Mouse (Mus musculus): ENCODE results near the gene Gm3755.
"Not testable (repeated sequence)": the region's sequence is repeated elsewhere in the genome, so short reads cannot be mapped to it uniquely, and the experiment has no call there.

The Gm3755 gene

DNA sequence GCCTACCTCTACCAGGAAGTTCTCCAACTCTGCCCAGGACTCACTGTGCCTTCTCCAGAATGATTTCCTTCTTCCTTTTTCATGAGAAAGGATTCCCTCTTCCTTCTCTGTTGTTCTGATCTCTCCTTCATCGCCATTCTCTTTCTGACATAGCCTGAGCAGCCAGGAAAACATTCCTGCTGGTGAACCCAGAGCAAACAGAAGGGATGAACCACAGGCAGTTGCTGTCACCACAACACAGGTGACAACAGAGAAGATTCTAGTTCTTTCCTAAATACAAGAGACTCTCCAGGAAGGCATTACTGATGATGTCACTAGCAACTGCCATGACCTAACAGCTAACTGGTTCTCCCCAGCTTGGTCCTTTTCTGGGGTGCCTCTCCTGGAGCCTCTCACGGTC is at the start of gene Gm3755:
Gene Gm3755 (minus strand): TSS at position 101 of the 400 bp plus-strand sequence.
- DNase-seq = not testable (repeated sequence)

DNA sequence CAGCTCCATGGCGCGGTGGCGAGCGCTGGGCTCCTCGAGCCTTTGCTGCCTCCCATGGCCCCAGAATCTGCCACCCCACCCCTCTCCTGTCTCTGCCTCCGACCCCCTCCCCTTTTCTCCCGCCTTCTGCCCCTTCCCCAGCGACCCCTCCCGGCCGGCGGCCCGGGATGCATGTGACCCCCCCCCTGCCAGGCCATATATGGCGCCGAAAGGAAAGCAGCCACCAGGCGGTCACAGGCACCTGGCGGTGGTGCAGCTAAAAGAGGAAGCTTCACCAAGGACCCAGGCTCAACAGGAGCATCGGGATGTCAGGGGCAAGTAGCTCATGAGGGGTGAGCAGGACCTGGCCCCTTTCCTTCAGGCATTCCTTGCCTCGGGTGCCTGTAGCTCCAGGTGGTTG is 38.0 kb upstream of the Gm3755 start:
- DNase-seq = not testable (repeated sequence)

DNA sequence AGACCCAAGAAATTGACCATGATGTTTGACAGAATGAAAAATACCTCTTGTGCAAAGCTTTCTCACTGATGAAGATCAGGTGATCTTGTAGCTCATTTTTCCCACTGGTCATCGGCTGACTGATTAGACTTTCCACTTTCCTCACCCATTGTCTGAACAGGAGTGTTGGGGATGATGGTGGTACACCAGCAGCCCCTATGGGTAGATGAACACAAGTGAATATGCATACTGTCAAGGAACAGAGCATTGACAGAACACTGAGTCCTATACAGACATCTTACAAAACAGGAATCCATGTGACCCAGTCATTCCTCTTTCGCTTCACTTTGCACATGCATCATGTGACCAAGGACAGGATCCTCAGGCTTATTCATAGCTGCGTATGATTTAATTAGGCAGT is 32.9 kb upstream of the Gm3755 start, which contains the start of gene Gm3752:
Gene Gm3752 (minus strand): TSS at position 101 of the 400 bp plus-strand sequence.
- not testable (repeated sequence) for DNase-seq

DNA sequence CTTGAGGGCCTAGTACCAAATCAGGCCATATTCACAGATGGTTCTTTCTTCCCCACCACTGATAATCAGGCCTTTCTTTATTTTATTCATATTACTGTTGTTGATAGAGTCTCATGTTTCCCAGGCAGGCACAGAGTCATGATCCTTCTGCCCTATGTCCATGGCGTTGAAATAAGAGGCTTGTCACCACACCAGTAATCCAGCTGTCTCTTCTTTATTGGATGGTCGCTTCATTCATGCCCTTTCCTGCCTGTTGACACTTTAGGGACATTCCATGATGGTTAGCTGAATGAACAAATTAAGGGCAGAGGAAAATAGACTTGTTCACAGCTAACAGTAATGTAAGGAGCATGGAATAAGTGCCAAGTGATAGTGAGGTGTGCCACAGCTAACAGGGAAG is 28.2 kb downstream of the Gm3755 start:
- peak in 1 of 2 experiments; percentile 9 for DNase-seq
